Mouse (Mus musculus): Measurements from ENCODE around the gene Cpeb4. TPM values are rescaled to one million over a fixed set of nuclear protein-coding genes. Genes with fewer than 3 reads are reported as not detected.

Gene Cpeb4
- polyA plus RNA-seq, 1 experiment from 2014 or later: 20.8 TPM

GRCm38 (mm10) chr11:31857479-31857878, 14.5 kb upstream of the Cpeb4 start:
- H3K4me1 ChIP-seq (replicated peaks; ENCODE audit: control insufficient read depth, insufficient read depth, low read length): 0 out of 2 replicates have a peak, but pooled peaks cover 3% of the 10 kb centered on the region
- WGBS: over 99% methylated on average over 4 of the region's 4 CpGs
- no peak overlapping the region for H3K4me3 ChIP-seq (replicated peaks; ENCODE audit: low read length)
- H3K9me3 ChIP-seq (ENCODE audit: control insufficient read depth, low read length): no peaks in the 10 kb centered on the region
- H3K27ac ChIP-seq (ENCODE audit: low read length): no peak overlapping the region
- ATAC-seq: no peak
- no peaks in the 10 kb centered on the region for H3K27me3 ChIP-seq (replicated peaks; ENCODE audit: control insufficient read depth, insufficient read depth, low read length)
- no peaks in the 10 kb centered on the region for H3K36me3 ChIP-seq (ENCODE audit: control insufficient read depth, insufficient read depth)
- no peak overlapping the region for H3K9ac ChIP-seq (replicated peaks; ENCODE audit: low read depth, low read length)
- no peak overlapping the region for H3K4me2 ChIP-seq (ENCODE audit: low read length)

- Histone ChIP-seq H3K4me2 (ENCODE audit: low read length) (no peak overlapping the region), H3K9ac (replicated peaks; ENCODE audit: low read depth, low read length) (no peak overlapping the region), H3K36me3 (ENCODE audit: control insufficient read depth, insufficient read depth) (no peaks in the 10 kb centered on the region), H3K27ac (ENCODE audit: low read length) (no peak overlapping the region), H3K4me3 (replicated peaks; ENCODE audit: low read length) (no peak overlapping the region), H3K4me1 (replicated peaks; ENCODE audit: control insufficient read depth, insufficient read depth, low read length) (no peaks in the 10 kb centered on the region), H3K27me3 (replicated peaks; ENCODE audit: control insufficient read depth, insufficient read depth, low read length) (no peaks in the 10 kb centered on the region), H3K9me3 (ENCODE audit: control insufficient read depth, low read length) (no peaks in the 10 kb centered on the region)
- WGBS: 89% methylated on average over 6 of the region's 6 CpGs
- ATAC-seq: no peak
These were observed 10.7 kb upstream of the Cpeb4 start for GRCm38 (mm10) chr11:31861149-31861890.

DNA sequence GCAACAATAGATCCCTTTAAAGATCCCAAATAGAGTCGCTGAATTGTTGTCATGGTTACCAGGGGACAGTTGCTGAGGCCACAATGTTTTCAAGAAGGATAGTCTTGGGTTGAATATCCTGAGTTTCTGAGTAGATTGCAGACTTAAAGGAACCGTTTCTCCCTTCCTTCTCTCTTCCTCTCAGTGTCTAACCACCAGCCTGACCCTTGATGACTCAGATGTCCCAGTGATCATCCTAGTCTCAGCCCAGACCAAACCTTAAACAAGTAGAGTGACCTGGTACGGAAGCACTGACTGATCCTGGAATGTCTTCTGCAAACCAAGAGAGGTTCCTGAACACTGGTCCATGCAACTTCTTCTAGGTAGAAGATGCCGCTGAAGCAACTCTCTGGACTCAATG, 4.0 kb upstream of the Cpeb4 start:
- WGBS: 69% methylated on average over 4 of the region's 4 CpGs
- peaks cover 9% of the 10 kb centered on the region for H3K4me1 ChIP-seq (replicated peaks; ENCODE audit: control insufficient read depth, insufficient read depth, low read length)
- H3K4me2 ChIP-seq (ENCODE audit: low read length): no peak overlapping the region
- ATAC-seq: no peak
- no peak overlapping the region for H3K9ac ChIP-seq (replicated peaks; ENCODE audit: low read depth, low read length)
- H3K36me3 ChIP-seq (ENCODE audit: control insufficient read depth, insufficient read depth): no peaks in the 10 kb centered on the region
- H3K4me3 ChIP-seq (replicated peaks; ENCODE audit: low read length): no peak overlapping the region
- H3K9me3 ChIP-seq (ENCODE audit: control insufficient read depth, low read length): no peaks in the 10 kb centered on the region
- H3K27me3 ChIP-seq (replicated peaks; ENCODE audit: control insufficient read depth, insufficient read depth, low read length): 0 out of 2 replicates have a peak, but pooled peaks cover 2% of the 10 kb centered on the region
- no peak overlapping the region for H3K27ac ChIP-seq (ENCODE audit: low read length)

DNA sequence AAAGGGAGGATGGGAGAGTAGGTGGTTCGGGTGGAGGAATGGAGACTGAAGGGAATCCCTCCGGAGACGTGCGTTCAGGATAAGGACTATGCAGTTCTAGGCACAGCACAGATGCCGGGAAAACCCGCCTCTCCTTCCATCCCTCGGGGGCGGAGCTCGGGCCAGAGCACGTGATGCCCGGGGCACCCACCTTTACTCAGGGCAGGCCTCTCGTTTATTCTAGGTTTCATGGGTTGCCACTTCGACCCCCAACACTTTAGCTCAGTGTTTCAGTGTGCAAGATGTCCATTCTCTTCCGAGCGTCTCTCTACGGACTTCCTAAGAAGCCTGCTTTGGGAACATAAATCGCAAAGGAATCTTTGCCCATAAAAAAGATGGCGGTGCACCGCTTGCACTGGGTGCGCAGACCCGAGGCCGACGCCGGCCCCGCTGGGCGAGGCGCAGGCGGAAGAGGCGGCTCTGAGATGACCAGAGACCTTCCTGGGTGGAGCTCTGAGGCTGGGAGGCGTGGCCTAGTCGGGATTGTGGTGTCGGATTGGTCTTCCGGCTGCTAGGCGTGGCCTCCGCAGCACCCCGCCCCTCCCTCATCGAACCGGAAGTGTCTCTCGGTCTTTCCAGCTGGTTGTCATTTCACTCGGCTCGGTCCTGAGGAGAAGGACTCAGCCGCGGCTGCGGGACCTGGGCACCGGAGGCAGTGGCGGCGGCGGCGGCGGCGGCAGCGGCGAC, 1.6 kb upstream of the Cpeb4 start:
- Histone ChIP-seq H3K27ac (ENCODE audit: low read length) (peak overlapping the region; percentile 95), H3K4me1 (replicated peaks; ENCODE audit: control insufficient read depth, insufficient read depth, low read length) (peaks cover 16% of the 10 kb centered on the region), H3K27me3 (replicated peaks; ENCODE audit: control insufficient read depth, insufficient read depth, low read length) (0 out of 2 replicates have a peak, but pooled peaks cover 2% of the 10 kb centered on the region), H3K4me3 (replicated peaks; ENCODE audit: low read length) (peak overlapping the region; percentile 92), H3K9ac (replicated peaks; ENCODE audit: low read depth, low read length) (peak overlapping the region; percentile 87), H3K4me2 (ENCODE audit: low read length) (peak overlapping the region; percentile 56), H3K36me3 (ENCODE audit: control insufficient read depth, insufficient read depth) (no peaks in the 10 kb centered on the region), H3K9me3 (ENCODE audit: control insufficient read depth, low read length) (no peaks in the 10 kb centered on the region)
- ATAC-seq: peak; percentile 99
- WGBS: under 1% methylated on average over 53 of the region's 53 CpGs

DNA sequence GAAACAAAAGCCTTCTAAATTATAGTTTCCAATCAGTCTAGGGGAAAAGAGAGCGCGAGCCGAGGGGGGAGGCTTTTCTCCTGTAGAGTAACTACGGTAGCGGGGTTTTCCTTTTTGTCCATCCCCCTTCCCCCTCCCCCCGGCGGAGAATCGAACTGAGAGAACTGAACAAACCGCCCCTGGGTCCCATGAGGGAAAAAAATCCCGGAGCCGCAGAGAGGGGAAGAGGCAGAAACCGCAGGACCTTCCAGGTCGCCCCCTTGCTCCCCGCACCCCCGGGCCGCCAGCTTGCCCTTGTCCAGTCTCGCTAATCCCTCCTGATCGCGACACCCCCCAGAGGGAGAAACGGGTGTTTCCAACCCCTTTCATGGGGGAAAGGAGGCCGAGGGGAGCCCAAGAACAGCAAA, 873 bp upstream of the Cpeb4 start:
- Histone ChIP-seq H3K9ac (replicated peaks; ENCODE audit: low read depth, low read length) (peak overlapping the region; percentile 87), H3K27me3 (replicated peaks; ENCODE audit: control insufficient read depth, insufficient read depth, low read length) (0 out of 2 replicates have a peak, but pooled peaks cover 2% of the 10 kb centered on the region), H3K4me3 (replicated peaks; ENCODE audit: low read length) (peak overlapping the region; percentile 92), H3K4me2 (ENCODE audit: low read length) (peak overlapping the region; percentile 56), H3K4me1 (replicated peaks; ENCODE audit: control insufficient read depth, insufficient read depth, low read length) (peaks cover 17% of the 10 kb centered on the region), H3K27ac (ENCODE audit: low read length) (peak overlapping the region; percentile 90), H3K9me3 (ENCODE audit: control insufficient read depth, low read length) (no peaks in the 10 kb centered on the region), H3K36me3 (ENCODE audit: control insufficient read depth, insufficient read depth) (no peaks in the 10 kb centered on the region)
- under 1% methylated on average over 20 of the region's 21 CpGs for WGBS
- peak; percentile 8 for ATAC-seq

- ATAC-seq: no peak
- 57% methylated on average over 15 of the region's 15 CpGs for WGBS
These were observed 693 bp downstream of the Cpeb4 start for GRCm38 (mm10) chr11:31872546-31873261.

GRCm38 (mm10) chr11:31874071-31874470, 2.1 kb downstream of the Cpeb4 start:
- peaks cover 19% of the 10 kb centered on the region for H3K4me1 ChIP-seq (replicated peaks; ENCODE audit: control insufficient read depth, insufficient read depth, low read length)
- H3K27me3 ChIP-seq (replicated peaks; ENCODE audit: control insufficient read depth, insufficient read depth, low read length): no peaks in the 10 kb centered on the region
- no peak overlapping the region for H3K27ac ChIP-seq (ENCODE audit: low read length)
- ATAC-seq: no peak
- H3K4me3 ChIP-seq (replicated peaks; ENCODE audit: low read length): peak overlapping the region; percentile 41
- H3K9ac ChIP-seq (replicated peaks; ENCODE audit: low read depth, low read length): no peak overlapping the region
- WGBS: 68% methylated on average over 2 of the region's 2 CpGs
- peak overlapping the region; percentile 84 for H3K4me2 ChIP-seq (ENCODE audit: low read length)
- H3K9me3 ChIP-seq (ENCODE audit: control insufficient read depth, low read length): no peaks in the 10 kb centered on the region
- no peaks in the 10 kb centered on the region for H3K36me3 ChIP-seq (ENCODE audit: control insufficient read depth, insufficient read depth)

More at GRCm38 (mm10) chr11:31872546-31873261, 693 bp downstream of the Cpeb4 start:
- H3K4me1 ChIP-seq (replicated peaks; ENCODE audit: control insufficient read depth, insufficient read depth, low read length): peaks cover 19% of the 10 kb centered on the region
- peak overlapping the region; percentile 61 for H3K27ac ChIP-seq (ENCODE audit: low read length)
- H3K4me3 ChIP-seq (replicated peaks; ENCODE audit: low read length): peak overlapping the region; percentile 61
- H3K27me3 ChIP-seq (replicated peaks; ENCODE audit: control insufficient read depth, insufficient read depth, low read length): no peaks in the 10 kb centered on the region
- peak overlapping the region; percentile 68 for H3K9ac ChIP-seq (replicated peaks; ENCODE audit: low read depth, low read length)
- H3K4me2 ChIP-seq (ENCODE audit: low read length): peak overlapping the region; percentile 84
- no peaks in the 10 kb centered on the region for H3K36me3 ChIP-seq (ENCODE audit: control insufficient read depth, insufficient read depth)
- no peaks in the 10 kb centered on the region for H3K9me3 ChIP-seq (ENCODE audit: control insufficient read depth, low read length)

- WGBS: 76% methylated on average over 1 of the region's 1 CpGs
- Histone ChIP-seq H3K9ac (replicated peaks; ENCODE audit: low read depth, low read length) (no peak overlapping the region), H3K27ac (ENCODE audit: low read length) (no peak overlapping the region), H3K4me3 (replicated peaks; ENCODE audit: low read length) (no peak overlapping the region), H3K4me2 (ENCODE audit: low read length) (no peak overlapping the region), H3K36me3 (ENCODE audit: control insufficient read depth, insufficient read depth) (no peaks in the 10 kb centered on the region), H3K27me3 (replicated peaks; ENCODE audit: control insufficient read depth, insufficient read depth, low read length) (no peaks in the 10 kb centered on the region), H3K4me1 (replicated peaks; ENCODE audit: control insufficient read depth, insufficient read depth, low read length) (peaks cover 10% of the 10 kb centered on the region), H3K9me3 (ENCODE audit: control insufficient read depth, low read length) (no peaks in the 10 kb centered on the region)
- ATAC-seq: no peak
These were observed 11.7 kb downstream of the Cpeb4 start for GRCm38 (mm10) chr11:31883671-31884070.

- H3K27ac ChIP-seq (ENCODE audit: low read length): no peak overlapping the region
- H3K4me2 ChIP-seq (ENCODE audit: low read length): no peak overlapping the region
- no peaks in the 10 kb centered on the region for H3K9me3 ChIP-seq (ENCODE audit: control insufficient read depth, low read length)
- ATAC-seq: no peak
- no peaks in the 10 kb centered on the region for H3K36me3 ChIP-seq (ENCODE audit: control insufficient read depth, insufficient read depth)
- 67% methylated on average over 1 of the region's 1 CpGs for WGBS
- H3K4me3 ChIP-seq (replicated peaks; ENCODE audit: low read length): no peak overlapping the region
- H3K4me1 ChIP-seq (replicated peaks; ENCODE audit: control insufficient read depth, insufficient read depth, low read length): peaks cover 10% of the 10 kb centered on the region
- H3K9ac ChIP-seq (replicated peaks; ENCODE audit: low read depth, low read length): no peak overlapping the region
- H3K27me3 ChIP-seq (replicated peaks; ENCODE audit: control insufficient read depth, insufficient read depth, low read length): no peaks in the 10 kb centered on the region
These were observed 13.8 kb downstream of the Cpeb4 start for GRCm38 (mm10) chr11:31885765-31886164.

Data from forebrain, embryonic 16.5 days (tissue).